Mouse (Mus musculus) MEL (cell line): ENCODE measurements around the gene Sfn. TPM values are rescaled to one million over a fixed set of nuclear protein-coding genes. Genes with fewer than 3 reads are reported as not detected.
A peak's percentile ranks its signal among the peaks of the same experiment; 100 is the strongest.

ENCODE experiments used
- DNase-seq: peaks from one replicate; pipeline ENCODE4 v3.0.0; 2011; ENCODE audit warnings: low read depth, low spot score
- H3K27ac ChIP-seq: 2 replicates; pipeline ENCODE4 v1.5.1; 2012; ENCODE audit warnings: low read depth, mild to moderate bottlenecking, control low read depth, low read length, moderate library complexity; ENCODE audit not compliant: control insufficient read depth
- H3K27me3 ChIP-seq, 2 experiments: fragments of 150-350 bp in 1 of 2; sonication (generic) in 1 of 2; 2 replicates each; pipeline ENCODE4 v1.6.1; 2012; ENCODE audit warnings: low read length in 2 of 2, mild to moderate bottlenecking in 2 of 2, improper control_type of control experiment in 1 of 2, moderate library complexity in 1 of 2; ENCODE audit not compliant: insufficient read depth in 2 of 2, control insufficient read depth in 1 of 2
- H3K36me3 ChIP-seq, 2 experiments: 2 replicates each; pipeline ENCODE4 v1.6.1; 2012 to 2014; ENCODE audit warnings: low read length in 2 of 2, improper control_type of control experiment in 1 of 2, inconsistent platforms in 1 of 2, mild to moderate bottlenecking in 1 of 2; ENCODE audit not compliant: insufficient read depth in 2 of 2, control insufficient read depth in 1 of 2
- H3K4me1 ChIP-seq, 2 experiments: fragments of 150-350 bp in 1 of 2; sonication (generic) in 1 of 2; 2 replicates each; pipeline ENCODE4 v1.6.1; 2012; ENCODE audit warnings: low read length in 2 of 2, improper control_type of control experiment in 1 of 2, mild to moderate bottlenecking in 1 of 2; ENCODE audit not compliant: insufficient read depth in 2 of 2, control insufficient read depth in 1 of 2
- H3K4me3 ChIP-seq, 2 experiments: fragments of 150-350 bp in 1 of 2; sonication (generic) in 1 of 2; 2 replicates each; pipeline ENCODE4 v1.5.1; 2012; ENCODE audit warnings: low read depth in 2 of 2, low read length in 2 of 2, mild to moderate bottlenecking in 2 of 2, moderate library complexity in 2 of 2, control low read depth in 1 of 2, improper control_type of control experiment in 1 of 2; ENCODE audit not compliant: control insufficient read depth in 1 of 2, insufficient read depth in 1 of 2
- H3K79me2 ChIP-seq: 2 replicates; pipeline ENCODE4 v1.6.1; 2012; ENCODE audit warnings: mild to moderate bottlenecking, low read length, moderate library complexity; ENCODE audit not compliant: control insufficient read depth, poor library complexity, insufficient read depth
- H3K9ac ChIP-seq: 2 replicates; pipeline ENCODE4 v1.6.1; 2012; ENCODE audit warnings: low read depth, mild to moderate bottlenecking, control low read depth, low read length, moderate library complexity; ENCODE audit not compliant: control insufficient read depth, poor library complexity, severe bottlenecking
- H3K9me3 ChIP-seq: fragments of 150-350 bp; sonication (generic); replicated peaks from 2 replicates; pipeline ENCODE4 v1.6.1; 2012; ENCODE audit warnings: mild to moderate bottlenecking, low read length, improper control_type of control experiment, moderate library complexity; ENCODE audit not compliant: insufficient read depth
- CHD1 ChIP-seq: IDR thresholded peaks from 2 replicates; pipeline ENCODE4 v1.6.1; 2012; ENCODE audit warnings: low read depth, mild to moderate bottlenecking, inconsistent platforms, low read length, improper control_type of control experiment
- CHD2 ChIP-seq: IDR thresholded peaks from 2 replicates; pipeline ENCODE4 v1.6.1; 2011; ENCODE audit warnings: low read length, improper control_type of control experiment
- CTCF ChIP-seq, 3 experiments: IDR thresholded peaks in 2 of 3; conservative IDR thresholded peaks in 1 of 3; 2 replicates each; pipeline ENCODE4 v1.5.1; 2011 to 2012; ENCODE audit warnings: low read length in 3 of 3, low read depth in 2 of 3, mild to moderate bottlenecking in 2 of 3, improper control_type of control experiment in 1 of 3, inconsistent platforms in 1 of 3, mixed read lengths in 1 of 3, moderate library complexity in 1 of 3; ENCODE audit not compliant: control insufficient read depth in 1 of 3, insufficient read depth in 1 of 3, poor library complexity in 1 of 3, severe bottlenecking in 1 of 3
- E2F4 ChIP-seq: IDR thresholded peaks from 2 replicates; pipeline ENCODE4 v1.6.1; 2011; ENCODE audit warnings: low read depth, low read length, improper control_type of control experiment, borderline replicate concordance
- ELF1 ChIP-seq: IDR thresholded peaks from 2 replicates; pipeline ENCODE4 v1.6.1; 2014; ENCODE audit warnings: low read depth, mild to moderate bottlenecking, inconsistent platforms, low read length, improper control_type of control experiment, moderate library complexity
- EP300 ChIP-seq, 2 experiments: IDR thresholded peaks; 2 replicates each; pipeline ENCODE4 v1.6.1; 2011; ENCODE audit warnings: improper control_type of control experiment in 2 of 2, low read length in 2 of 2, low read depth in 1 of 2, mild to moderate bottlenecking in 1 of 2
- GATA1 ChIP-seq: IDR thresholded peaks from 2 replicates; pipeline ENCODE4 v1.6.1; 2011; ENCODE audit warnings: low read depth, low read length, improper control_type of control experiment
- JUND ChIP-seq: IDR thresholded peaks from 2 replicates; pipeline ENCODE4 v1.6.1; 2011; ENCODE audit warnings: low read depth, mild to moderate bottlenecking, improper control_type of control experiment, low read length
- MAFK ChIP-seq: IDR thresholded peaks from 2 replicates; pipeline ENCODE4 v1.6.1; 2011; ENCODE audit warnings: low read depth, mild to moderate bottlenecking, low read length, improper control_type of control experiment, borderline replicate concordance
- MAX ChIP-seq: IDR thresholded peaks from 2 replicates; pipeline ENCODE4 v1.6.1; 2011; ENCODE audit warnings: low read length, improper control_type of control experiment
- MAZ ChIP-seq: IDR thresholded peaks from 2 replicates; pipeline ENCODE4 v1.6.1; 2012; ENCODE audit warnings: low read depth, mild to moderate bottlenecking, inconsistent platforms, low read length, improper control_type of control experiment
- MYB ChIP-seq: IDR thresholded peaks from 2 replicates; pipeline ENCODE4 v1.6.1; 2011; ENCODE audit warnings: mild to moderate bottlenecking, low read depth, low read length, improper control_type of control experiment
- NELFE ChIP-seq: IDR thresholded peaks from 2 replicates; pipeline ENCODE4 v1.6.1; 2011; ENCODE audit warnings: low read depth, low read length, improper control_type of control experiment
- NRF1 ChIP-seq: IDR thresholded peaks from 2 replicates; pipeline ENCODE4 v1.6.1; 2014; ENCODE audit warnings: low read depth, mild to moderate bottlenecking, inconsistent platforms, low read length, improper control_type of control experiment, moderate library complexity; ENCODE audit not compliant: poor library complexity, insufficient read depth, severe bottlenecking
- POLR2A ChIP-seq, 2 experiments: IDR thresholded peaks; 2 replicates each; pipeline ENCODE4 v1.6.1; 2011 to 2012; ENCODE audit warnings: low read length in 2 of 2, mild to moderate bottlenecking in 2 of 2, control low read depth in 1 of 2, improper control_type of control experiment in 1 of 2, low read depth in 1 of 2, moderate library complexity in 1 of 2; ENCODE audit not compliant: control insufficient read depth in 1 of 2, insufficient read depth in 1 of 2, poor library complexity in 1 of 2
- SIN3A ChIP-seq: IDR thresholded peaks from 2 replicates; pipeline ENCODE4 v1.6.1; 2012; ENCODE audit warnings: low read length, improper control_type of control experiment, inconsistent platforms
- SMC3 ChIP-seq: IDR thresholded peaks from 2 replicates; pipeline ENCODE4 v1.6.1; 2011; ENCODE audit warnings: low read depth, low read length, improper control_type of control experiment
- TBP ChIP-seq: IDR thresholded peaks from 2 replicates; pipeline ENCODE4 v1.8.0; 2011; ENCODE audit warnings: low read depth, low read length, improper control_type of control experiment
- UBTF ChIP-seq: IDR thresholded peaks from 2 replicates; pipeline ENCODE4 v1.6.1; 2012; ENCODE audit warnings: low read depth, mild to moderate bottlenecking, inconsistent platforms, low read length, improper control_type of control experiment, moderate library complexity, borderline replicate concordance; ENCODE audit not compliant: insufficient read depth
- USF2 ChIP-seq, 2 experiments: IDR thresholded peaks; 2 replicates each; pipeline ENCODE4 v1.6.1; 2011 to 2012; ENCODE audit warnings: improper control_type of control experiment in 2 of 2, low read length in 2 of 2, borderline replicate concordance in 1 of 2, inconsistent platforms in 1 of 2, low read depth in 1 of 2, mild to moderate bottlenecking in 1 of 2; ENCODE audit not compliant: insufficient read depth in 1 of 2
- ZKSCAN1 ChIP-seq: IDR thresholded peaks from 2 replicates; pipeline ENCODE4 v1.6.1; 2012; ENCODE audit warnings: low read depth, mild to moderate bottlenecking, inconsistent platforms, low read length, improper control_type of control experiment, moderate library complexity
- ZMIZ1 ChIP-seq: IDR thresholded peaks from 2 replicates; pipeline ENCODE4 v1.6.1; 2012; ENCODE audit warnings: low read depth, mild to moderate bottlenecking, inconsistent platforms, low read length, improper control_type of control experiment, moderate library complexity
- ZNF384 ChIP-seq: IDR thresholded peaks from 2 replicates; pipeline ENCODE4 v1.6.1; 2012; ENCODE audit warnings: low read depth, mild to moderate bottlenecking, inconsistent platforms, low read length, improper control_type of control experiment
- polyA plus RNA-seq, 2 experiments: library from polyadenylated mRNA; stranded (reverse) in 1 of 2; unstranded in 1 of 2; fragments of >175 nt in 1 of 2; fragments of >200 nt in 1 of 2; gene quantifications; 2 replicates each; pipeline versions ENCODE4 v1.2.1 to v1.2.4; 2012; ENCODE audit warnings: low replicate concordance in 2 of 2, low read depth in 1 of 2; ENCODE audit not compliant: insufficient read length in 2 of 2, insufficient read depth in 1 of 2, missing spikeins in 1 of 2
- total RNA-seq: library from RNA; depleted of rRNA; stranded (reverse); fragments of 300-350 nt; gene quantifications from 2 replicates; pipeline ENCODE4 v1.2.3, GENCODE M21; 2012

The Sfn gene
- total and polyA plus RNA-seq, 3 experiments, result 0.12 to 0.19 TPM; not detected in 1

DNA sequence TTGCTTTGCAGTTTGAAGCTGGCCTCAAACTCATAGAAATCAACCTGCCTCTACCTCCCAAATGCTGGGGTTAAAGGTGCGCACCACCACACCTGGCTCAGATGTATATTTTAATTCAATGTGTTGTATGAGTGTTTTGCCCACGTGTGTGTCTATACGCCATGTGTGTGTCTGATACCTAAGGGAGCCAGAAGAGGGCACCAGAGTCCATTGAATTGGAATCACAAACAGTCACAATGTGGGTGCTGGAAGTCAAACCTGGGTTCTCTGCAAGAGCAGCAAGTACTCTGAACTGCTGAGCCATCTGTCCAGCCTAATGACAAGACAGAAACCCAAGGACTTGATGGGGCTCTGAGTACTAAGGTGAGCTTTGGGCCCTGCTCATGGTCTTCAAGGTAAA lies 43.2 kb upstream of the Sfn start:
- H3K4me1 ChIP-seq, result no peaks in the 10 kb centered on the region
- H3K27me3 ChIP-seq, result no peaks in the 10 kb centered on the region
- TF ChIP-seq MAFK, result no peak
- TF ChIP-seq UBTF, result no peak
- no peak for TF ChIP-seq EP300 (IDR thresholded peaks at IDR 0.05; ENCODE audit: low read depth in 1 of 2, low read length in 2 of 2)
- no peak for TF ChIP-seq ELF1
- TF ChIP-seq CTCF (IDR thresholded peaks at IDR 0.05 in 2 of 3, conservative IDR thresholded peaks at IDR 0.05 in 1 of 3; ENCODE audit: control insufficient read depth in 1 of 3, insufficient read depth in 1 of 3, low read depth in 2 of 3, low read length in 3 of 3, poor library complexity in 1 of 3, severe bottlenecking in 1 of 3), result peak in 1 of 3 experiments; percentile 2; a peak in 1 of 6 replicates
- no peak for TF ChIP-seq NRF1
- H3K4me3 ChIP-seq, result no peak overlapping the region
- H3K27ac ChIP-seq, result no peak overlapping the region
- DNase-seq, result no peak
- H3K36me3 ChIP-seq, result no peaks in the 10 kb centered on the region
- H3K9me3 ChIP-seq, result no peaks in the 10 kb centered on the region
- no peaks in the 10 kb centered on the region for H3K79me2 ChIP-seq
- no peak overlapping the region for H3K9ac ChIP-seq

DNA sequence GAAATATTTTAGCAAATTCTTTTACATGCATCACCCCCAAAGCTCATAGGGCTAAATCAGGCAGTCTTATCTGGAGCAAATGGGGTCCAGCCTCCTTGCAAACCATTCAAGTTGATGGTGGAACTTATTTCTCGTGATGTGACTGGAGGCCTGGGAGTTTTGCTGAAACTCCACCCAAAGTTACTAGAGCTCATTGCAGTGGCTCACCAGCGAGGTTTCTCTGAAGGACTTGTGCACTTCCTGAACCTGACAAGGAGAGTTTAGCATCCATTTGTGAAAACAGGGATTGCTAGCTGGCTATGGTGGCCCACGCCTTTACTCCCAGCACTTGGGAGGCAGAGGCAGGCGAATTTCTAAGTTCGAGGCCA lies 32.1 kb upstream of the Sfn start:
- H3K79me2 ChIP-seq, result peaks cover 8% of the 10 kb centered on the region
- DNase-seq, result peak; percentile 64
- peak overlapping the region; percentile 65 for H3K9ac ChIP-seq
- H3K4me1 ChIP-seq, result peaks cover 3 to 15% of the 10 kb centered on the region in 2 experiments; a peak in 3 of 4 replicates
- H3K9me3 ChIP-seq, result no peaks in the 10 kb centered on the region
- H3K4me3 ChIP-seq, result peak overlapping the region; percentile 49 to 85; a peak in 3 of 4 replicates
- 0 out of 2 replicates have a peak overlapping the region, but pooled peaks have one; percentile 4 for H3K27ac ChIP-seq
- no peaks in the 10 kb centered on the region for H3K27me3 ChIP-seq
- peaks cover 0 to 6% of the 10 kb centered on the region in 2 experiments; a peak in 2 of 4 replicates for H3K36me3 ChIP-seq
- no peak for TF ChIP-seq GATA1
- TF ChIP-seq USF2 (IDR thresholded peaks at IDR 0.05; ENCODE audit: borderline replicate concordance in 1 of 2, insufficient read depth in 1 of 2, low read depth in 1 of 2, low read length in 2 of 2), result no peak
- TF ChIP-seq ZMIZ1, result no peak
- TF ChIP-seq MAX, result no peak
- no peak for TF ChIP-seq POLR2A (IDR thresholded peaks at IDR 0.05; ENCODE audit: control insufficient read depth in 1 of 2, insufficient read depth in 1 of 2, low read depth in 1 of 2, low read length in 2 of 2, poor library complexity in 1 of 2)
- no peak for TF ChIP-seq E2F4

DNA sequence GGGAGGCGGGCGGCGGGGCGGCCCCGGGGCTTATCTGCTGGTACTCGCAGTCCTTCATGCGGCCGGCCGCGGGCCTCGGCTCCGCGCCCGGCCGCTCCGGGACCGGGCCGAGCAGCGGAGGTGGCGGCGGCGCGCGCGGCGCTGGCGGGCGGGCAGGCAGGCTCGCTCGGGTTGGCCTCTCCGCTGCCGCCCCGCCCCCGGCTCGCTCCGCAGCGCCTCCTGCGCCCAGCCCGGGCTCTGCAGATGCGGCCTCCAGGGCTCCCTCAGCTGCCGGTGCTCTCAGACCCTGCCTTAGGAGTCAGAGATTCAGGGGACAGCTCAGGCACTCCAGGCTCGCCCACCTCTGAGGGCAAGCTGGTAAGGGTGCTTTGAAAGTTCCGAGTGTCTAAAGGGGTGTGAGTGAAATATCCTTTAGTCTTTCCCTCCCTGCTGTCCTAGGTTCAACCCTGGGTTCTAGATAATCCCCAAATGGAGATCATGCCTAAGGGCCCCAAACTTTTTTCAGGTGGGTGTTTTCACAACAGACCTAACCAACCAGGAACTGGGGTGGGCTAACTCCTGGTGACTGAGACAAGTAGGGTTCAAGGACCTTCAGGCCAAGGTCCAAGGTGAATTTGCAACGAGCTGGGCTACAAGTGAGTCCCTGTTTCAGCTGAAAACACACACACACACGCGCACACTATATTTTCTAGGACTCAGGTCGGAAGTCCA lies 31.5 kb upstream of the Sfn start:
- H3K9ac ChIP-seq, result peak overlapping the region; percentile 89
- no peaks in the 10 kb centered on the region for H3K27me3 ChIP-seq
- peaks cover 3 to 15% of the 10 kb centered on the region in 2 experiments; a peak in 3 of 4 replicates for H3K4me1 ChIP-seq
- H3K9me3 ChIP-seq, result no peaks in the 10 kb centered on the region
- peaks cover 0 to 6% of the 10 kb centered on the region in 2 experiments; a peak in 2 of 4 replicates for H3K36me3 ChIP-seq
- peak; percentile 87 for DNase-seq
- H3K27ac ChIP-seq, result 0 out of 2 replicates have a peak overlapping the region, but pooled peaks have one; percentile 4
- peak overlapping the region; percentile 78 to 98 for H3K4me3 ChIP-seq
- peaks cover 8% of the 10 kb centered on the region for H3K79me2 ChIP-seq
- TF ChIP-seq E2F4 (no peak), CHD1 (no peak), ZKSCAN1 (no peak), MYB (no peak), CHD2 (no peak), USF2 (IDR thresholded peaks at IDR 0.05; ENCODE audit: borderline replicate concordance in 1 of 2, insufficient read depth in 1 of 2, low read depth in 1 of 2, low read length in 2 of 2) (no peak), NELFE (peak; percentile 41), JUND (no peak), POLR2A (IDR thresholded peaks at IDR 0.05; ENCODE audit: control insufficient read depth in 1 of 2, insufficient read depth in 1 of 2, low read depth in 1 of 2, low read length in 2 of 2, poor library complexity in 1 of 2) (peak; percentile 21 to 52), MAX (no peak), SMC3 (0 out of 2 replicates have a peak, but pooled peaks have one; percentile 12), MAZ (peak; percentile 87; the same call in 1 of the 2 replicates), NRF1 (no peak), SIN3A (no peak), TBP (no peak), ZNF384 (no peak)
